Mouse (Mus musculus) heart, adult 9 months (tissue): ENCODE measurements at regions not wholly inside any gene's neighbourhood (a gene's known extent, or its start where the extent isn't known, plus 50 kb on each side); places are given as distances from the start of the nearest gene placed in this dataset.
"Not testable (repeated sequence)": the region's sequence is repeated elsewhere in the genome, so short reads cannot be mapped to it uniquely, and the experiment has no call there.

Experiments used
- DNase-seq, 2 experiments: peaks; one replicate each; pipeline ENCODE4 v3.0.0; 2022; ENCODE audit warnings: low spot score in 2 of 2

GRCm38 (mm10) chr13:44659861-44660260 lies 69.4 kb upstream of the Jarid2 start:
- DNase-seq, result no peak

GRCm38 (mm10) chr13:44663062-44663461 lies 66.2 kb upstream of the Jarid2 start:
- DNase-seq, result no peak

DNA sequence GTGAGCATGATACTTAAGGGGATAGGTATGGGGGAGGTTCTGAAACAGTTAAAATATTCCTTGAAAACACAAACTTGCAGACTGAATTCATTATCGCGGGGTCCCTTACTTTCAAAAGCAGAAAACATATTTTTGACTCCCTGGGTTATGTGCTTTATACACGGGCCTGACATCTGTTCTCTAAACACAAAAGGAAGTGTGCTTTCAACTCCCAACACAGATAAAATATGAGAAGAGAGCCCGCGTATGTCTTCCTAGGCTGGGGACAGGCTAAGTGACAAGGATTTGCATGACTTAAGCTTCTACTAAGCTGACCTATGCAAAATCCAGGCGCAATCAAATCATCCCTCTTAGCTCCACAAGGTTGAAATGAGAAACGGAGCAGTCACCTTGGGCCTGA lies 65.5 kb upstream of the Jarid2 start:
- DNase-seq, result no peak

- no peak for DNase-seq
Measured at GRCm38 (mm10) chr13:44669761-44670160, 59.5 kb upstream of the Jarid2 start.

GRCm38 (mm10) chr13:44673337-44673966 lies 55.8 kb upstream of the Jarid2 start:
- no peak for DNase-seq

DNA sequence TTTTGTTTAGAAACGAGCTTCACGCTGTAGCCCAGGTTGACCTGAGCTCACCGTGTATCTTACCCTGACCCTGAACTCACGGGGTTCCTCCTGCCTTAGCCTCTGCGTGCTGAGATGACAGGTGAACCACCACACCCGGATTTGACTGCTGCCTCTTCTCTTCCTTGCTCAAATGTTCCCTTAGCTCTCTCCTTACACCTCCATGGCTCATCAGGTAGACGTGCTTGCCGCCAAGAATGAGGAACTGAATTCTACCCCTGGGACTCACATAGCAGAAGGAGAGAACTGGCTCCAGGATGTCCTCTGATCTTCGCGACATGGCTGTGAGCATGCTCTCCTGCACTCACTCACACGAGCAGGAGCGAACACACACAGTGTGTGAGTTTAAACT lies 55.3 kb upstream of the Jarid2 start:
- no peak for DNase-seq

DNA sequence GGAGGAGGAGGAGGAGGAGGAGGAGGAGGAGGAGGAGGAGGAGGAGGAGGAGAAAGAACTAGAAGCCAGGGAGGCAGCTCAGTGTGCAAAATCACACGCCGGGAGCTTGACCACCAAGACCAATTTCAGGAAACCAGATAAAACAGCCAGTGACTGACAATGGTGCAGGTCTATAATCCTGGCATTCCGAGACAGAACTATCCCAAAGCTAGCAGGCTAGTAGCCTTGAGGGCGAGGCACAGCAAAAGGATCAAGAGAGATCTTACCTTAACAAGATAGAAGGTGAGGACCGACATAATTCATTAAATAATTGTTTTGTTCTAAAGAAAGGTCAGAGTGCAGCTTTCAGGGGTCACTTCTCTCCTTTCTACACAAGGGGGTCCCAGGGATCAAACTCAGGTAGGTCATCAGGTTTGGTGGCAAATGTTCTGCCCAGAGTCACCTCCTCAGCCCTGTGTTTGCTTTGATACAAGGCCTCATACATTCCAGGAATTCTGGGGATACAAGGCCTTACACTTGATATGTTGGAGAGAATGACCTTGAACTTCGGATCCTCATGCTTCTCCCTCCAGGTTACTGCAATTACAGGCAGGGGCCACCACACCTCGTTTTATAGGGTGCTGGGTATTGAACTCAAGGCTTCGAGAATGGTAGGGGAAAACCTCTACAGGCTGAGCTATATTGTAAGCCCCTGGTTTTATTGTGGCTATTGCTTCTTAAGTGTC lies 54.2 kb upstream of the Jarid2 start:
- no peak for DNase-seq

GRCm38 (mm10) chr13:44676041-44676440 lies 53.2 kb upstream of the Jarid2 start:
- no peak for DNase-seq

- DNase-seq, result no peak
Measured at GRCm38 (mm10) chr13:44678121-44678520, 51.2 kb upstream of the Jarid2 start.

DNA sequence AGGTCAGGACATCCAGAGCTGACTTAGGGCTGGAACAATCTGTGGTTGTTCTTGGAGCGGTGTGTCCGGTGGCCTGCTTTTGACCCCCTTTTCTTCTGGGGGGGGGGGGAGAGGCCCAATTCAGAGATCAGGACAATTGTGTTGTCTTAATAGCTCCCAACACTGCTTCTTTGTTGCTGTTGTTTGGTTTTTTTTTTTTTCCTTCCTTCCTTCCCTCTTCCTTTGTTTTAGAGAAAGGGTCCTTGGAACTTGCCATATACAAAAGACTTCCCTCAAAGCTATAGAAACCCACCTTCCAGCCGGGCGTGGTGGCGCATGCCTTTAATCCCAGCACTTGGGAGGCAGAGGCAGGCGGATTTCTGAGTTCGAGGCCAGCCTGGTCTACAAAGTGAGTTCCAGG lies 49.8 kb upstream of the Jarid2 start:
- DNase-seq, result not testable (repeated sequence)
